Mouse (Mus musculus): ENCODE results near the gene Nckap5. TPM values are rescaled to one million over a fixed set of nuclear protein-coding genes. Genes with fewer than 3 reads are reported as not detected.

The Nckap5 gene
- polyA plus RNA-seq, 1 experiment = not detected

DNA sequence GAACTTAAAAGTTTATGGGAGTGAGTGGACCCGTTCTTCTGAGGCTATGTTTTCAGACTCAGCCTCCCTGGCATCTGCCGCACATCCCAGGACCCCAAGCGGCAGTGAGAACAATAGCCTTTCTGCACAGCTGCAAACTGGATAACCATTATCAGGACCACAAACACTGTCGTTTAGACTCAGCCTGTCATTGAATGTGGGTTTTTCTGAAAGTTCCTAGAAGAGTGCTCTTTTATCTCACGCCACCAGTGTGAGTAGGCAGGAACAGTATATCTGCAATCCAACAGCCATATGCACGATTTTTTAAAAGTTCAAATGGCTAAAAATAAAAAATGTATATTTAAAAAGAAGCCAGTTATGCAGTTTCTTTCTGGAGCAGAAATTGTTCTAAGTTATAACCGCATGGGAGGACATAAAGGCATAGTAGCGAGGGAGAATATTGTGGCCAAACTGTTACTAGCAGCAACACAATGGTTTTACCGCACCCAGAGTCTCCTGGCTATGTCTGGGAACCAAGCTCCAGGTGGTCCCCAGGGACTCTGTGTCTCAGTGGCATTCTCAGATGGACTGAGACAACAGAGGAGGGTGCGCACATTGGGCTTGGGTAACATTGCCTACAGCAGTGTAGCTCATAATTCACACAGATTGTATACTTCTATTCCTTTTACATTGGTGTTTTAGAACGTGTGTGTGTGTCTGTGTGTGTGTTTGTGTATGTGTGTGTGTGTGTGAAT, 512.6 kb downstream of the Nckap5 start:
- TF ChIP-seq FOSL1 (IDR thresholded peaks at IDR 0.05; ENCODE audit: insufficient read depth, low read length, poor library complexity, severe bottlenecking) (no peak), CEBPB (IDR thresholded peaks at IDR 0.05; ENCODE audit: low read depth) (no peak)
- Histone ChIP-seq H3K36me3 (ENCODE audit: control insufficient read depth, insufficient read depth) (no peaks in the 10 kb centered on the region), H3K79me3 (ENCODE audit: low read depth) (no peaks in the 10 kb centered on the region), H3K27me3 (ENCODE audit: control insufficient read depth, insufficient read depth, insufficient read length) (no peaks in the 10 kb centered on the region), H3ac (ENCODE audit: control insufficient read depth, insufficient read length, low read depth) (no peak overlapping the region), H3K79me2 (ENCODE audit: control insufficient read depth, insufficient read depth) (no peaks in the 10 kb centered on the region), H3K4me3 (ENCODE audit: insufficient read depth, poor library complexity, severe bottlenecking) (no peak overlapping the region)

DNA sequence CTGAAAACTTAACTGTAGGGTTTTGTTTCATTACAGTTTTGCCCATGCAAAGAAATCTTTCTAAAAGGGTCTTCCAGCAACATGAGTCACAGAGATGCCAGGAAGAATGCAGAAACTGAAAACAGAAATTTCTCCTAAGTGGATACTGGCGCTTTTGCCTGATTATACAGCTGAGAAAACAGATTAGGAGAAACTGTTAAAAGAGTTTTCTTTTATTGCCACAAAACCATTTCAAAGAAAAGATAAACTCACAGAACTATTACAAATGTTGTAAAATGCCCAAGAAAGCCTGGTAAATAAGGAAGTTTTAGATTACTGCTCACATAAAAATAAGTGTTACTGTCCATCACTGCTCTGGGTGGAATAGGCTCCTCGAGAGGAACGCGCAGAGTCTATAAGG, 513.3 kb downstream of the Nckap5 start:
- H3ac ChIP-seq (ENCODE audit: control insufficient read depth, insufficient read length, low read depth) = no peak overlapping the region
- H3K79me2 ChIP-seq (ENCODE audit: control insufficient read depth, insufficient read depth) = no peaks in the 10 kb centered on the region
- no peaks in the 10 kb centered on the region for H3K79me3 ChIP-seq (ENCODE audit: low read depth)
- no peaks in the 10 kb centered on the region for H3K36me3 ChIP-seq (ENCODE audit: control insufficient read depth, insufficient read depth)
- H3K4me3 ChIP-seq (ENCODE audit: insufficient read depth, poor library complexity, severe bottlenecking) = no peak overlapping the region
- no peak for TF ChIP-seq MYOD1 (IDR thresholded peaks at IDR 0.05; ENCODE audit: control insufficient read depth, insufficient read length, low read depth)
- TF ChIP-seq USF1 (IDR thresholded peaks at IDR 0.05; ENCODE audit: low read depth) = no peak
- no peak for TF ChIP-seq CEBPB (IDR thresholded peaks at IDR 0.05; ENCODE audit: low read depth)
- TF ChIP-seq MYOG (IDR thresholded peaks at IDR 0.05; ENCODE audit: control insufficient read depth, extremely low read depth, insufficient read length) = no peak
- no peak for TF ChIP-seq CTCF (IDR thresholded peaks at IDR 0.05; ENCODE audit: control insufficient read depth, insufficient read depth, insufficient read length)
- no peak for TF ChIP-seq MAX (IDR thresholded peaks at IDR 0.05)
- no peak for TF ChIP-seq FOSL1 (IDR thresholded peaks at IDR 0.05; ENCODE audit: insufficient read depth, low read length, poor library complexity, severe bottlenecking)
- H3K27me3 ChIP-seq (ENCODE audit: control insufficient read depth, insufficient read depth, insufficient read length) = no peaks in the 10 kb centered on the region

DNA sequence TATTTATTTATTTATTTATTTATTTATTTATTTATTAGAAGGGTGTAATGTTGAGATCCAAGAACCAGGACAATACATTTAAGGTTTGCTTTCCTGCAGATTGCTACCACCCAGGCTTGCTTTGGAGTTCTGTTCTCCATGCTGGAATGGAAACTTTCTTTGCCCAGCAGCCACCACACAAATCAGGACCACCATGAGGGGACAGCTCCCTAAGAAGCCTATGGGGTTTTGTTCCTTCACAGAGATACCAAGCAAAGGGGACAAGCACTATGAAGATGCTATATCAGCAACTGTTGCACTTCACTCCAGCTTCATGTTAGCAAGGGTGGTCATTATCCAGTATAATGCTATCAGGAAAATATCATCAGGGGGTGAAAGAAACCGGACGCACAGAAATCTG, 513.7 kb downstream of the Nckap5 start:
- no peak for TF ChIP-seq MYOD1 (IDR thresholded peaks at IDR 0.05; ENCODE audit: control insufficient read depth, insufficient read length, low read depth)
- no peak for TF ChIP-seq USF1 (IDR thresholded peaks at IDR 0.05; ENCODE audit: low read depth)
- Histone ChIP-seq H3K79me2 (ENCODE audit: control insufficient read depth, insufficient read depth) (no peaks in the 10 kb centered on the region), H3K79me3 (ENCODE audit: low read depth) (no peaks in the 10 kb centered on the region), H3K36me3 (ENCODE audit: control insufficient read depth, insufficient read depth) (no peaks in the 10 kb centered on the region), H3K27me3 (ENCODE audit: control insufficient read depth, insufficient read depth, insufficient read length) (no peaks in the 10 kb centered on the region), H3ac (ENCODE audit: control insufficient read depth, insufficient read length, low read depth) (no peak overlapping the region), H3K4me3 (ENCODE audit: insufficient read depth, poor library complexity, severe bottlenecking) (no peak overlapping the region)

DNA sequence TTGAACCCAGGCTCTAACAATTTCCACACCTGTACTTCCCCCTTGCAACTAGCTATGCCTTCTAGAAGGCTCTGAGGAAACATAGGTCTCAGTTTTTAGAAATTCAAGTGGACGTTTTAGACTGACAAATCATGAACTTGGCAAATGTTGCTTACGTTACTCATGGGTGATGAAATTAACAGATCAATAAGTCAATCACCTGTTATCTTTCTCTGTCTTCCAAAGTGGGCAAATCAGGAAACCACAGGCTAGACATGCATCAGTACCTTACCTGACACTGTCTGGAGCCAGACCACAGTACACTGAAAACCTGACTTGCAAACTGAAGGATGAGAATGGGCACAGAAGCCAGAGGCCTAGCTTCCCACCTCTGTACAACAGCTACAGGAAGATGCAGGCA, 529.5 kb downstream of the Nckap5 start:
- H3K36me3 ChIP-seq (ENCODE audit: control insufficient read depth, insufficient read depth) = no peaks in the 10 kb centered on the region
- TF ChIP-seq CTCF (IDR thresholded peaks at IDR 0.05; ENCODE audit: control insufficient read depth, insufficient read depth, insufficient read length) = no peak
- TF ChIP-seq FOSL1 (IDR thresholded peaks at IDR 0.05; ENCODE audit: insufficient read depth, low read length, poor library complexity, severe bottlenecking) = no peak
- TF ChIP-seq USF1 (IDR thresholded peaks at IDR 0.05; ENCODE audit: low read depth) = no peak
- TF ChIP-seq MAX (IDR thresholded peaks at IDR 0.05) = no peak
- no peak for TF ChIP-seq CEBPB (IDR thresholded peaks at IDR 0.05; ENCODE audit: low read depth)
- TF ChIP-seq MYOD1 (IDR thresholded peaks at IDR 0.05; ENCODE audit: control insufficient read depth, insufficient read length, low read depth) = no peak
- no peak for TF ChIP-seq MYOG (IDR thresholded peaks at IDR 0.05; ENCODE audit: control insufficient read depth, extremely low read depth, insufficient read length)
- H3K79me3 ChIP-seq (ENCODE audit: low read depth) = no peaks in the 10 kb centered on the region
- no peaks in the 10 kb centered on the region for H3K27me3 ChIP-seq (ENCODE audit: control insufficient read depth, insufficient read depth, insufficient read length)
- no peak overlapping the region for H3K4me3 ChIP-seq (ENCODE audit: insufficient read depth, poor library complexity, severe bottlenecking)
- H3ac ChIP-seq (ENCODE audit: control insufficient read depth, insufficient read length, low read depth) = no peak overlapping the region
- no peaks in the 10 kb centered on the region for H3K79me2 ChIP-seq (ENCODE audit: control insufficient read depth, insufficient read depth)

DNA sequence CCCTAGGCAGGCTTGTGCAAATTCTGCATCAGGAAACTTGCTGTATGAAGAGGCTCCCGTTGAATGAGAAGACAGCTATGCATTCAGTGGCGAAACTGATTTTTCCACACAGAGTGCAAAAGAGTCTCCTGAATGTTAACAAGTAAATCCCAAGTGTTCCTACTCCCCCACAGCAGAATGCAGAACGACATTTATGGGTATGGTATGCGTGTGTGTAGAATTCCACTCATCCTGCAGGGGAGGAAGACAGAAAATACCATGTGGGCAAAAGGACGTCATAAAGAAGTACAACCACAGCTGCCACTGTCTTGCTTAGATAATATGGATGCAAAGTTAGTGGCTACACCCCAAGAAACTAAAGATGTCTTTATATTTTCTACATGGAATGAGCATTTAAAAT, 565.7 kb downstream of the Nckap5 start:
- TF ChIP-seq MYOG (IDR thresholded peaks at IDR 0.05; ENCODE audit: control insufficient read depth, extremely low read depth, insufficient read length) (no peak), MYOD1 (IDR thresholded peaks at IDR 0.05; ENCODE audit: control insufficient read depth, insufficient read length, low read depth) (no peak), MAX (IDR thresholded peaks at IDR 0.05) (no peak), USF1 (IDR thresholded peaks at IDR 0.05; ENCODE audit: low read depth) (no peak), CTCF (IDR thresholded peaks at IDR 0.05; ENCODE audit: control insufficient read depth, insufficient read depth, insufficient read length) (no peak), FOSL1 (IDR thresholded peaks at IDR 0.05; ENCODE audit: insufficient read depth, low read length, poor library complexity, severe bottlenecking) (no peak), CEBPB (IDR thresholded peaks at IDR 0.05; ENCODE audit: low read depth) (no peak)
- no peak overlapping the region for H3K4me3 ChIP-seq (ENCODE audit: insufficient read depth, poor library complexity, severe bottlenecking)

DNA sequence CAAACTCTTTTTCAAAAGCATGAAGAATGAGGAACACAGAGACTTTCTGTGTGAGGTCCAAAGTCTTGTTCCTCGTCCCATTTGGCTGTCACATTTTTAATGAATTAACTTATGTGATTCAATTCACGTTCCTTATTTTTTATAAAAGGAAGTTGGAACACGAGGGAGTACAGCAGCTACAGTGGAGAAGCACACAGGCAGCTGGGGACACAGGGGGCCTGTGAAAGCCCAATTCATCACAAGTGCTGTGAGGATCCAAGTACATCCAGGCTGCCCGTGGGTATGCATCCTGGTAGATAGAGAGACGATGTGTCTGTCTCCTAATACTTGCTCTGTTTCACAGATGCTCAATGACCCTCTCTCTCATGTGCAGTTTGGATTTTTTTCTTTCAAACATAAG, 576.2 kb downstream of the Nckap5 start:
- Histone ChIP-seq H3K27me3 (ENCODE audit: control insufficient read depth, insufficient read depth, insufficient read length) (no peaks in the 10 kb centered on the region), H3K36me3 (ENCODE audit: control insufficient read depth, insufficient read depth) (no peaks in the 10 kb centered on the region), H3K79me2 (ENCODE audit: control insufficient read depth, insufficient read depth) (no peaks in the 10 kb centered on the region), H3K79me3 (ENCODE audit: low read depth) (no peaks in the 10 kb centered on the region), H3ac (ENCODE audit: control insufficient read depth, insufficient read length, low read depth) (no peak overlapping the region), H3K4me3 (ENCODE audit: insufficient read depth, poor library complexity, severe bottlenecking) (no peak overlapping the region)
- TF ChIP-seq MYOD1 (IDR thresholded peaks at IDR 0.05; ENCODE audit: control insufficient read depth, insufficient read length, low read depth) (no peak), FOSL1 (IDR thresholded peaks at IDR 0.05; ENCODE audit: insufficient read depth, low read length, poor library complexity, severe bottlenecking) (no peak), MAX (IDR thresholded peaks at IDR 0.05) (no peak), CTCF (IDR thresholded peaks at IDR 0.05; ENCODE audit: control insufficient read depth, insufficient read depth, insufficient read length) (no peak), CEBPB (IDR thresholded peaks at IDR 0.05; ENCODE audit: low read depth) (no peak), USF1 (IDR thresholded peaks at IDR 0.05; ENCODE audit: low read depth) (no peak), MYOG (IDR thresholded peaks at IDR 0.05; ENCODE audit: control insufficient read depth, extremely low read depth, insufficient read length) (no peak)

More for the DNA sequence above, 565.7 kb downstream of the Nckap5 start:
- Histone ChIP-seq H3ac (ENCODE audit: control insufficient read depth, insufficient read length, low read depth) (no peak overlapping the region), H3K27me3 (ENCODE audit: control insufficient read depth, insufficient read depth, insufficient read length) (no peaks in the 10 kb centered on the region), H3K79me2 (ENCODE audit: control insufficient read depth, insufficient read depth) (no peaks in the 10 kb centered on the region), H3K36me3 (ENCODE audit: control insufficient read depth, insufficient read depth) (no peaks in the 10 kb centered on the region), H3K79me3 (ENCODE audit: low read depth) (no peaks in the 10 kb centered on the region)

All from C2C12 (cell line).